Mouse (Mus musculus): Measurements from ENCODE around the gene Uvrag. TPM values are rescaled to one million over a fixed set of nuclear protein-coding genes. Genes with fewer than 3 reads are reported as not detected.

Uvrag gene
- polyA plus RNA-seq, 1 experiment from 2014 or later = 15.6 TPM

- peak; percentile 77 for ATAC-seq (ENCODE audit: low FRiP score)
- peaks cover 13% of the 10 kb centered on the region; the same call in 1 of the 2 replicates for H3K4me1 ChIP-seq
These were observed 178.2 kb downstream of the Uvrag start for GRCm38 (mm10) chr7:98962547-98963311.

DNA sequence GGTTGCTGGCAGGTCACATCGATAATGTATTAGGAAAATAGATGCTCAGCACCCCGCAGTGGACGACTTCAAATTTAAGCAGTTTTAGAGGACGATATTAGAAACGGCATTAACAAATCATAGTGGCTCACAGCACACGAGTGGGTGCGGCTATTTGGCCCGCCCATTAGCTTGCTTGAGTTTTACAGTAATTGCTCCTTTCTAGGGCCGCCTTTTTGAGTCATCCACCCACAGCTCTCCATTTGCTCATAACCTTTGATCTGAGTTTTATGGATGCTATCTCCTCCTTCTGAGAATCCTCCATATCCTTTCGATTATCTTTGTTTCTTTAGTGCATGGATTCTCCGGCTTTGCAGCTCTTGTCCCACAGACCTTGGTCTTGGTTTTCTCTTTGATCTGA is 178.9 kb downstream of the Uvrag start:
- H3K36me3 ChIP-seq = no peaks in the 10 kb centered on the region
- H3K4me2 ChIP-seq = no peak overlapping the region
- no peaks in the 10 kb centered on the region for H3K9me3 ChIP-seq (replicated peaks)
- H3K4me1 ChIP-seq = peaks cover 14% of the 10 kb centered on the region; the same call in 1 of the 2 replicates
- WGBS = 51% methylated on average over 11 of the region's 11 CpGs
- H3K27me3 ChIP-seq (replicated peaks) = no peaks in the 10 kb centered on the region
- no peak overlapping the region for H3K27ac ChIP-seq (replicated peaks)
- H3K9ac ChIP-seq (replicated peaks) = no peak overlapping the region
- ATAC-seq (ENCODE audit: low FRiP score) = no peak
- no peak overlapping the region for H3K4me3 ChIP-seq (replicated peaks)

More at GRCm38 (mm10) chr7:98962547-98963311, 178.2 kb downstream of the Uvrag start:
- Histone ChIP-seq H3K4me3 (replicated peaks) (no peak overlapping the region), H3K36me3 (no peaks in the 10 kb centered on the region), H3K4me2 (no peak overlapping the region), H3K27me3 (replicated peaks) (no peaks in the 10 kb centered on the region), H3K9ac (replicated peaks) (no peak overlapping the region), H3K27ac (replicated peaks) (no peak overlapping the region), H3K9me3 (replicated peaks) (no peaks in the 10 kb centered on the region)
- WGBS = 24% methylated on average over 13 of the region's 13 CpGs

DNA sequence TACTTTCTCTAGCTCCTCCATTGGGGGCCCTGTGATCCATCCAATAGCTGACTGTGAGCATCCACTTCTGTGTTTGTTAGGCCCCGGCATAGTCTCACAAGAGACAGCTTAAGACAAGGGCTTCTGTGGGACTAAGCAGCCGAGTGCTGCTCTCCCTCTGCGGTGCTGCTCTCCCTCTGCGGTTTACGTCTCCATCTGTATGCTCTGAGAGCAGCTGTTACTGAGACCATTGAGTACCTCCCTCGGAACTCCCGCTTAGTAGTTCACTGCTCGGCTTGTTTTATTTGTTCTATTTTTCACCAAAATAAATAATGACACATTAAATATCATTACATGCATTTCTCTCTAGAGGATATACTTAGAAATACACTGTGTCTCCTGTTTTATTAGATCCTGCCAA is 180.7 kb downstream of the Uvrag start:
- ATAC-seq (ENCODE audit: low FRiP score) = no peak

GRCm38 (mm10) chr7:98959246-98959645 is 181.7 kb downstream of the Uvrag start:
- no peak overlapping the region for H3K4me3 ChIP-seq (replicated peaks)
- H3K9ac ChIP-seq (replicated peaks) = no peak overlapping the region
- H3K27ac ChIP-seq (replicated peaks) = no peak overlapping the region
- peaks cover 28% of the 10 kb centered on the region; the same call in 1 of the 2 replicates for H3K4me1 ChIP-seq
- no peaks in the 10 kb centered on the region for H3K9me3 ChIP-seq (replicated peaks)
- no peak overlapping the region for H3K4me2 ChIP-seq
- ATAC-seq (ENCODE audit: low FRiP score) = no peak
- H3K36me3 ChIP-seq = no peaks in the 10 kb centered on the region
- WGBS = 95% methylated on average over 5 of the region's 5 CpGs
- no peaks in the 10 kb centered on the region for H3K27me3 ChIP-seq (replicated peaks)

More for the DNA sequence above, 180.7 kb downstream of the Uvrag start:
- H3K9ac ChIP-seq (replicated peaks) = no peak overlapping the region
- H3K36me3 ChIP-seq = no peaks in the 10 kb centered on the region
- H3K9me3 ChIP-seq (replicated peaks) = no peaks in the 10 kb centered on the region
- no peak overlapping the region for H3K27ac ChIP-seq (replicated peaks)
- H3K27me3 ChIP-seq (replicated peaks) = no peaks in the 10 kb centered on the region
- H3K4me1 ChIP-seq = peaks cover 25% of the 10 kb centered on the region; the same call in 1 of the 2 replicates
- H3K4me2 ChIP-seq = no peak overlapping the region
- H3K4me3 ChIP-seq (replicated peaks) = no peak overlapping the region
- 64% methylated on average over 8 of the region's 8 CpGs for WGBS

DNA sequence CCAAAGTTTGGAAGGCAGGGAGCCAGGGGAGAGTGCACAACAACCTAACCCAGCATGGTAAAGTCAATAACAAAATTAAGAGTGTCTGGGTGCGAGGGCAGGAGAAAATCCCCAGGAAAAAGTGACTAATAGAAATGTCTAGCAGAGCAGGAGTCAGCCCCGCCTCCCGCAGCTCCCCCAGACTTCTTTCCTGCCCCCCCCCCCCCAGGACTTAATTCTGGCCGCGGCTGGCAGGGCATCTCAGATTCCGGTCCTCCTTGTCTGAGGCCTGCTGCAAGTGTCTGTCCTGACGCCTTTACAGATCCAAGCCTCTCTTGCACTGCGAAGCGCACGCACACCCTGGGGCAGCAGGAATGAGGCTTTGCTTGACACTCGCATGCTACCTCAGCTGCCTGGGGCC is 182.8 kb downstream of the Uvrag start:
- ATAC-seq (ENCODE audit: low FRiP score) = no peak
- no peaks in the 10 kb centered on the region for H3K36me3 ChIP-seq
- no peaks in the 10 kb centered on the region for H3K9me3 ChIP-seq (replicated peaks)
- no peak overlapping the region for H3K4me2 ChIP-seq
- H3K27me3 ChIP-seq (replicated peaks) = no peaks in the 10 kb centered on the region
- 32% methylated on average over 11 of the region's 11 CpGs for WGBS
- no peak overlapping the region for H3K27ac ChIP-seq (replicated peaks)
- peaks cover 28% of the 10 kb centered on the region; the same call in 1 of the 2 replicates for H3K4me1 ChIP-seq
- H3K9ac ChIP-seq (replicated peaks) = no peak overlapping the region
- H3K4me3 ChIP-seq (replicated peaks) = no peak overlapping the region

DNA sequence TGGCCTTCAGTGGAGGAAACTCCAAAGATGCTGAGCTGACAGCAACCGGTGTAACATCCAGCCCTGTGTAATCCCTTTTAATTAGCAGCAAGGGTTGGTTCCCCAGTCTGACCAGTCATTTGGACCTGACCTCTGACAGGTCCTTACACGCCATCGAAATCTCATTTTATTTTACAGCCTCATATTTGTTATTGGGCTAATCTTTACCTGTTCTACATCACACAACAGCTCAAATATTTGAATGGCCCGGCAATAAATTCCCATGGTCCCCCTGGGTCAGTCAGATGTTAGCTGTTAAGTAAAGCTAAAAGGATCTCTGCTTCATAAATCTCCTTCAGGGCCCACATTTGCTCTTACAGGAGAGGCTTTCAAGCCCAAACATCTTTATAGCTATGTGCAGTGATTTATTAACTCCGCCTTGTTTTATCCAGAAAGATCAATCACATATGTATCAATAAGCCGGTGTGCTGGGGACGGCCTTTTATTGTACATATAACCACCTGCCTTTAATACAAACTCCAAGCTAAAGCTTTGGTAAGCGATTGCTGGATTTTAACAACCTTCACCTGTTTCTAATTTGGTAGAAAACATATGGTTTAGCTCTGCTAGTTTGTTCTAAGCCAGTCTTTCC is 183.7 kb downstream of the Uvrag start:
- Histone ChIP-seq H3K27me3 (replicated peaks) (no peaks in the 10 kb centered on the region), H3K4me1 (peaks cover 20% of the 10 kb centered on the region; the same call in 1 of the 2 replicates), H3K36me3 (no peaks in the 10 kb centered on the region), H3K9me3 (replicated peaks) (no peaks in the 10 kb centered on the region), H3K4me2 (no peak overlapping the region), H3K9ac (replicated peaks) (no peak overlapping the region), H3K4me3 (replicated peaks) (no peak overlapping the region), H3K27ac (replicated peaks) (no peak overlapping the region)
- no peak for ATAC-seq (ENCODE audit: low FRiP score)
- WGBS = 45% methylated on average over 8 of the region's 8 CpGs

DNA sequence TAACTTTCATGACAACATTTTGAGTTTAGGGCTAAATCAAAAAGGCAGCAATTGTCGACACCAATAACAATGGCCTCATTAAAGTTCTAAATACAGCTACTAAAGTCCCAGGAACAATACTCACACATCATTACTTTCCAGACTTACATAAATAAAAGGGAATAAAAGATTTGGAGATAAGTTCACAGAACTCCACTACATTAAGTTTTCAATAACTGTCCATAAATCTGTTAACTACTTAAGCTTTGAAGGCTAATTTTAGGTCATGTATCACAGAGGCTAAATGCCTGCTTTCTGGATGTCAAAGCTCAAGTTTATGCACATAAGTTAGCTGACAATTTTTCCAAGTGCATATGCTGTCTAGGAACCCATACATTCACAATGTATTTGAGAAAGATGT is 184.3 kb downstream of the Uvrag start:
- Histone ChIP-seq H3K27me3 (replicated peaks) (no peaks in the 10 kb centered on the region), H3K9ac (replicated peaks) (no peak overlapping the region), H3K4me2 (no peak overlapping the region), H3K4me3 (replicated peaks) (no peak overlapping the region), H3K4me1 (peaks cover 20% of the 10 kb centered on the region; the same call in 1 of the 2 replicates), H3K27ac (replicated peaks) (no peak overlapping the region), H3K36me3 (no peaks in the 10 kb centered on the region), H3K9me3 (replicated peaks) (no peaks in the 10 kb centered on the region)
- WGBS = 59% methylated on average over 1 of the region's 1 CpGs
- ATAC-seq (ENCODE audit: low FRiP score) = no peak

GRCm38 (mm10) chr7:98953649-98954048 is 187.3 kb downstream of the Uvrag start:
- Histone ChIP-seq H3K9me3 (replicated peaks) (no peaks in the 10 kb centered on the region), H3K27ac (replicated peaks) (no peak overlapping the region), H3K4me2 (no peak overlapping the region), H3K4me3 (replicated peaks) (no peak overlapping the region), H3K36me3 (no peaks in the 10 kb centered on the region), H3K4me1 (peaks cover 28% of the 10 kb centered on the region), H3K9ac (replicated peaks) (no peak overlapping the region), H3K27me3 (replicated peaks) (no peaks in the 10 kb centered on the region)
- no peak for ATAC-seq (ENCODE audit: low FRiP score)
- WGBS = 79% methylated on average over 3 of the region's 3 CpGs

- Histone ChIP-seq H3K4me2 (no peak overlapping the region), H3K36me3 (no peaks in the 10 kb centered on the region), H3K9ac (replicated peaks) (no peak overlapping the region), H3K27ac (replicated peaks) (no peak overlapping the region), H3K9me3 (replicated peaks) (no peaks in the 10 kb centered on the region), H3K4me1 (peaks cover 7% of the 10 kb centered on the region), H3K4me3 (replicated peaks) (no peak overlapping the region), H3K27me3 (replicated peaks) (no peaks in the 10 kb centered on the region)
- ATAC-seq (ENCODE audit: low FRiP score) = no peak
- 80% methylated on average over 3 of the region's 3 CpGs for WGBS
These were observed 196.0 kb downstream of the Uvrag start for GRCm38 (mm10) chr7:98944986-98945385.

GRCm38 (mm10) chr7:98943687-98944086 is 197.3 kb downstream of the Uvrag start:
- H3K9me3 ChIP-seq (replicated peaks) = no peaks in the 10 kb centered on the region
- H3K4me3 ChIP-seq (replicated peaks) = no peak overlapping the region
- H3K27ac ChIP-seq (replicated peaks) = no peak overlapping the region
- H3K4me1 ChIP-seq = peaks cover 8% of the 10 kb centered on the region
- H3K36me3 ChIP-seq = no peaks in the 10 kb centered on the region
- ATAC-seq (ENCODE audit: low FRiP score) = no peak
- H3K9ac ChIP-seq (replicated peaks) = no peak overlapping the region
- 93% methylated on average over 5 of the region's 5 CpGs for WGBS
- no peaks in the 10 kb centered on the region for H3K27me3 ChIP-seq (replicated peaks)
- H3K4me2 ChIP-seq = no peak overlapping the region

GRCm38 (mm10) chr7:98942746-98943145 is 198.2 kb downstream of the Uvrag start:
- Histone ChIP-seq H3K4me2 (no peak overlapping the region), H3K27ac (replicated peaks) (no peak overlapping the region), H3K9me3 (replicated peaks) (no peaks in the 10 kb centered on the region), H3K4me1 (peaks cover 17% of the 10 kb centered on the region), H3K36me3 (no peaks in the 10 kb centered on the region), H3K4me3 (replicated peaks) (no peak overlapping the region), H3K9ac (replicated peaks) (no peak overlapping the region), H3K27me3 (replicated peaks) (no peaks in the 10 kb centered on the region)
- 76% methylated on average over 6 of the region's 6 CpGs for WGBS
- no peak for ATAC-seq (ENCODE audit: low FRiP score)

GRCm38 (mm10) chr7:98939194-98939593 is 201.7 kb downstream of the Uvrag start:
- H3K4me2 ChIP-seq = no peak overlapping the region
- 55% methylated on average over 6 of the region's 6 CpGs for WGBS
- no peaks in the 10 kb centered on the region for H3K27me3 ChIP-seq (replicated peaks)
- peaks cover 29% of the 10 kb centered on the region for H3K4me1 ChIP-seq
- H3K27ac ChIP-seq (replicated peaks) = 0 out of 2 replicates have a peak overlapping the region, but pooled peaks have one; percentile 33
- no peak for ATAC-seq (ENCODE audit: low FRiP score)
- H3K9me3 ChIP-seq (replicated peaks) = no peaks in the 10 kb centered on the region
- H3K9ac ChIP-seq (replicated peaks) = no peak overlapping the region
- H3K36me3 ChIP-seq = no peaks in the 10 kb centered on the region
- no peak overlapping the region for H3K4me3 ChIP-seq (replicated peaks)

Measured in neural tube, embryonic 15.5 days (tissue).